Mouse (Mus musculus): ENCODE measurements around the gene Dab2ip.

Gene Dab2ip

DNA sequence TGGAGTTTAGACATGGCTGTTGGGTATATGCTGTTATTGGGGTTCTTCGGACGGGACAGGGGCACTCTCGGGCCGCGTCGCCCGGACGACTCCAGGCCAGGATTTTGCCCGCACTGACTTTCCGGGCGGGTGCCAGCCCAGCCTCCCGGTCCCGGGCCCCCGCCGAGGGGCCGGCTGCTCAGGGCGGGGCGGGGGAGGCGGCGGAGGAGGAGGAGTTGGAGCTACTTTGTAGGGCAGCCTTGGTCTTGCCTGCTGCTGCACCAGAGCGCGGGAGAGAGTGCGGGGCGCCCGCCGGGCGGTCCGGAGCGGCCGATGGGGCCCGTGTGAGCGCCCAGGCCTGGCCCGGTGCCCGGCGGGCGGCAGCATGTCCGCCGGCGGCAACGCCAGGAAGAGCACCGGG, 63.7 kb downstream of the Dab2ip start:
- in situ Hi-C loops (cut with MboI, MseI): no loop called here

DNA sequence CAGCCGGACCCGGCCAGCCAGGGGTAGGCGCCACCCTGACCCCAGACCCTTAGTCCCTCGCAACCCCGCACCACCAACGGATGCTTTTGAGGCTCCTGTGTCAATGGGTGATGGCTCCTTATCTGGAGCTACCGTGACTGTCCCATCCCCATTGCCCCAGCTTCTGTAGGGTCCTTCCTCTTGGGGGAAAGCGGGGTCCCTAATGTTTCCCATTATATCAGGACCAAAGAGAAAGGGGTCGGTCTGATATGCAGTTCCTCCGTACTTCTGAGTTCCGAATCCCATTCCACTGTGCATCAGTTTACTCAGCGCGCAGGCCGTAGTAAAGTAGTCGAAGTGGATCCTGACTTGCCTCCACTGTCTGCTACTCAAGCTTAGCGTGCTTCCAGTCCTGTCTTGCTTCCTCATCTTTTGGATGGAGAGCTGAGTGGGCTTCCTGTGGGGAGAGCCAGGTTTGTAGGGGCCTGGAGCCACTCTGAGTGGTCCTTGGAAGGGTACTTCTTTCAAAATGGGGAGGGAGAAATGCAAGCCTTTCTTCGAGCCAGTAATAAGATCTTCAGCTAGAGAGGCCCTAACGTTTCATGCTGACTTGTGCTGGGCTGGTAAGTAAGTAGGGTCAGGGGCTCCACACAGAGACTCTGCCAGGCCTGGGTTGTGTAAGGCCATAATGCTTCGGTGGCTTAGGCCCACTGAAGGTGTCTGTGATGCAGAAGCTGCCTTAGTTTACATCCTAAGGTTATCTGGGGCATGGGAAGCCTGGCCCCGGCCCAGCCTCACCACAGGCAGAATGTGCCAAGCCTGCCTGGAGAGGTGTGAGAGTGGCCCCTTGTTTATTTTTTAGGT, 64.4 kb downstream of the Dab2ip start:
- in situ Hi-C loops (cut with MboI, MseI): no loop called here

DNA sequence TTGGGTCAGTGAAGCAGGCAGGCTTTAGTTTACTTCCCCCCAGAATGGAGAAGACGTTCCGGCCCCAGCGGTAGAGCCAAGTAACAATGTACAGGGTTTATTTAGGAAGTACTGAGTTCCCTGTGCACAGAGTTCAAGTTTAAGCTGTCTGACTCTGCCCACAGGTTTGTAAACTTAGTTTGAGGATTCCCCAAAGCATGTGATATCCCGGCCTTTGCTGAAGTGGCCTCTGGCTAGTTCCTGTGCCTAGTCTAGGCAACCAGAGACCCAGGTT, 65.0 kb downstream of the Dab2ip start:
- in situ Hi-C loops (cut with MboI, MseI): no loop called here

DNA sequence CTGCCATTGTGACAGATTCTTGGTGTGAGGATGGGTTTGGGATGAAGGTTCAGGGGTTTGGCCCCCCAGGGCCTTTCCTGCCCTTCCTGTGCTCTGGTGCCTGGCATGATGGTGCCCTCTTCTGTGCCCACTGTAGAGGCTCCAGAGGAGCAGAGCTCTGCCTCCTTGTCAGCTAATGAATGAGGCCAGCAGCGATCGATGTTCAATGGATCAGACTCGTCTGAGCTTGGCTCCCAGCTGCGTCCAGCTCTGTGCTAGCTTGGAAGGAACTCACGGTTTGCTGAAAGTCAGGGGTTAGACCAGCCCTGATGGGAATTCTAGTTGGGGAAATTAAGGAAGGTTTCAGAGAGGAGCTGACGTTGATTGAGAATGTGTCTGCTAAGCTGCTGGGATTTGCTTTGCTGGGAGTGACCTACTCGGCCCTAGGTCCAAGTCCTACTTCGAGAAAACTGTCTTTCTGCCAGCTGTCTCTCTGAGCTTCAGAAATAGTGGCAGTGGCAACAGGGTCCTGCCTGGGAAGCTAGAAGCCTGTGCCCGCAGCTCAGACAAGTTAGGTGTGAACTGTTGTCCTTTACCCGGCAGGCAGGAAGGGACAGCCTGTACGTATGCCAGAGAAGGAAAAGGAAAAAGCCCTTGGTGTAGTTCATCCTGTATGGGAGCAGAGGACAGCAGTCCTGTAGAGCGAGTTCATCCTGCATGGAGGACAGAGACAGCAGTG, 65.5 kb downstream of the Dab2ip start:
- in situ Hi-C loops (cut with MboI, MseI): no loop called here

DNA sequence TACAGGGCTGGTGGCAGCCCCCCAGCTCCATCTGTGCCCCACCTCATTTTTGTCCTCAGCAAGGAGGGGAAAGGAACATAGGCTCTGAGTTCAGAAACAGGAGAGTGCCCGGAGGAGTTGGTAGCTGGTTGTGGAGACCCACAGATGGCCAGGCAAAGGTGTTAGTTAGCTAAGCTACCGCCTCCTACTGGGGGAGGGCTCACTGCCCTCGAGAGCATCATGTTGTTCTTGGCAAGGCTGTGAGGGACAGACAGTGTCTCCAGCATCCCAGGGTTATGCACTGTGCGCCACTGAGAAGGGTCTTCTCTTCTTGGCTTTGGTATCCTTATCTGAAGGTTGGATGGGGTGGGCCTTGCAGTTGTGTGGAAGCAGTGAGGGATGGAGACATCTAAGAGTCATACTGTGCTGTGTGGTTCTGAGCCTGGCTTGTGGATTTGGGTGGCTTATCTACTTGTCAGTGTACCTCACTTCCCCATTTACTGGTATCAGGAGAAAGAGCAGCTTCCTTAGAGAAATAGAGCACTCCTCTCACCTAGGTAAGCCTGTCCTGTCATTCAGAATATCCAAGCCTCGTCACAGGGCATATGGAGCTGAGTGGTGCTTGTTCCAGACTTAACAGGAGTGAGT, 66.4 kb downstream of the Dab2ip start:
- in situ Hi-C loops (cut with MboI, MseI): no loop called here

DNA sequence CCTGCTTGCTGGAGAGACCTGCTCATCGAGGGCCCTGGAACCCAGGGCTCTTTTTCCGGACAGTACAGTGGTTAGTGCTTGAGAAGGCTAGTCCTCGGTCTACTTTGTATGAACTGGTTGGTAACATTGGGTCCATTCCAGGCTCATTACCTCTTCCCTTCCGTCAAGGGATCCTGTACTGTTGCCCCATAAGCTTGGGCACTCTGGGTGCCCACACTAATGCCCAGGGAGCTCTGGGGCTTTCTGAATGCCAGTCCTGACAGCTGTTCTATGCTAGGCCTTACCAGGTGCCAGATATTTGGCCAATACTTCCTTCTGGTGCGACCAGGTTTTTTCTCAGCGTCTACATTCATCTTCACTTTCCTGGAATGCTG, 66.9 kb downstream of the Dab2ip start:
- in situ Hi-C loops (cut with MboI, MseI): no loop called here

DNA sequence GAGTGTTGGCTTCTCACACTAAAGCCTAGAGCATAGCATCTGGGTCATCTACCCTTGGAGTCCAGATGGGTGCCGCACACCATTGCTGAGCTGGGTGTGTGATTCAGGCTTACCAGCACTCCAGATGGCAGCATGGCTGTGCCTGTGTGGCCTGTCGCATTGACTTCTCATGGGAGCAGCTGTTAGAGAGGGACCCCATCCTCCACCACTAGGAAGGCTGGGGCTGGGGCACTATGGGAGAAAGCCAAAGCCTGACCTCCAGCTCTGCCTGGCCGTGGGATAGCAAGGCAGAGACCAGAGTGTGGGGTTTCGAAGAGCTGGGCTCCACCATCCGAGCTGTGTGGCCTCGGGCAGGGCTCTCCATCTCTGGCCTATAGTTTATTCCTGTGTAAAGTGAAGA, 67.5 kb downstream of the Dab2ip start:
- in situ Hi-C loops (cut with MboI, MseI): no loop called here

DNA sequence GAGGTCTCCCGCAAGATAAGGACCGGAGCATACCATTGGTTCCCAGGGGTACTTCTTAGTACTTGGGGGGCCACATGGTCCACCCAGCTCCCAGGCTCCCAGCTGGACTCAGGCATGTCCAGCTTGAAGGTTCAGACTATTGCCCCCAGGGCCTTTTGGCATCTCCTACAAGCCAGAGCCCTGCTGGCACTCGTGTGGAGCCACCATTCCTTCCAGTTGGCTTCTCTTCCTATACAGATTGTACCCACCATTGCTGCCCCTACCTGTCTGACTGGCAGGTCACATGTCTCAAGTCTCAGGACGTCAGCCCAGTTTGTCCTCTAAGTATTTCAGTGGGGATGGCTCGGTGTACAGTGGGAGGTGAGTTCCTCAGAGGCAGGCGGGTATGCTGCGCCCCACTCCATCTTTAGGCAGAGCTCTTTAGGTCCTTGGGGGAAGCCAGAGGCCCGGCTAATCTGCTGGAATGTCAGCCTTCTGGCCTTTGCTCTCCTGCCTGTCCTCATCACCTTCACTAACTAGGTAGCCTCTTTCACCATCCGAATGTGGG, 68.2 kb downstream of the Dab2ip start:
- in situ Hi-C loops (cut with MboI, MseI): no loop called here

DNA sequence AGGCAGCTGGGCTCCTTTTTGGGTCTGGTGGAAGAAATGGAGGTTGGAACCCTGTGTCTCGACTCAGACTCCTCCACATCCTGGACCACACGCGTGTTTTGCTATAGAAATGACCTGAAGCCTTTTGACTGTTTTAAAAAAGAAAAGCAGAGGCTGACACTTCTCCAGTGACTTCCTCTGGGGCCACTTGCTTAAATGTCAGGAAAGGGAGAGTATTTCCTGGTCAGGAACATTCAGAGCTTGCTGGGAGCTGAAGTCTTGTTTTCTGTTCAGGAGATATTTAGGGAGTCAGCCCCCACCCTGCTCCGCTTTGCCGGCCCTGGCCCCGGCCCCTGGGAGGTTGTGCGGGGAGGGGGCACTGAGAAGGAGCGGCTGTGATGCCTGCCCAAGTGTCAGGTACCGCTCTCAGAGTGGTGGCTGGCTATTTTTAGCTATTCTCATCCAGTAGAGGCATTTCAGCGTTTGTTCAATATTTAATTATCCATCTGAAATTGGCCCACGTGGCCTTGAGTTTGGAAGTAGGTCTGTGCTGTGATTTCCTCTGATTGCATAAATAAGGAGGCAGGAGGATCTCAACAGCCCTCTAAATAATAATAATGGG, 69.3 kb downstream of the Dab2ip start:
- in situ Hi-C loops (cut with MboI, MseI): no loop called here

DNA sequence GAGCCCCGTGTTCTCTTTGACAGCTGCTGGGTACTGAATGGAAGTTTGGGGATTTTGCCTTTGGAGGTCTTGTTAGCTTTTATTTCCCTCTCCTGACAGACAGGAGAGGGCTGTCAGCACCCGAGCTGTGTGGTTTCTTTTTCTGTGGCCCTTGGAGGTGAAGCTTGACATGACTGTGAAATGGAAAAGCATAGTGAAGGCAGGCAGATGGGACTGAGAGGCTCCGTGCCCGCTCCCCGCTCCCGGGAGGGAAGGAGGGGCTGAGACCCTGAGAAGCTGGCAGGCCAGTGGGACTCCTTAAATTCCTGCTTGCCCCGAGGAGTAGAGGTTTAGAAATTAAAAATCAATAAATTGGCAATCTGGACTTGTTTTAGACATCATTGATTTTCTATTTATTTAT, 70.0 kb downstream of the Dab2ip start:
- in situ Hi-C loops (cut with MboI, MseI): no loop called here

DNA sequence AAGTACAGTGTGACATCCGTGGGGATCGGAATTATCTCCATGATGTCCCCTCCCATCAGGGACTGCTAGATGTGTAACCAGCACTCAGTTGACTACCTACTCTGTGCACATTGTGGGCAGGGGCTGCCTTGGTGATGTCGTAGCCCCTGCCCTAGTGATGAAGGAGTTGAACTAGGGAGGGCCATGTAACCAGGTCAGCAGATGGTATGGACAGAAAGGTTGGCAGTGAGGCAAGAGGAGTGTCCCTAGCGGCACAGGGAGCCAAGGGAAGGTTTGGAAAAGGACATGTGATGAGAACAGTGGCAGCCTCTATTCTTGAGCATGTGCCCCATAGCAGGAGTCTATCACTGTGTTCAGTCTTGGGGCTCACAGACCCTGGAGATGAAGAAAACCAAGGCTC, 70.6 kb downstream of the Dab2ip start:
- in situ Hi-C loops (cut with MboI, MseI): no loop called here

DNA sequence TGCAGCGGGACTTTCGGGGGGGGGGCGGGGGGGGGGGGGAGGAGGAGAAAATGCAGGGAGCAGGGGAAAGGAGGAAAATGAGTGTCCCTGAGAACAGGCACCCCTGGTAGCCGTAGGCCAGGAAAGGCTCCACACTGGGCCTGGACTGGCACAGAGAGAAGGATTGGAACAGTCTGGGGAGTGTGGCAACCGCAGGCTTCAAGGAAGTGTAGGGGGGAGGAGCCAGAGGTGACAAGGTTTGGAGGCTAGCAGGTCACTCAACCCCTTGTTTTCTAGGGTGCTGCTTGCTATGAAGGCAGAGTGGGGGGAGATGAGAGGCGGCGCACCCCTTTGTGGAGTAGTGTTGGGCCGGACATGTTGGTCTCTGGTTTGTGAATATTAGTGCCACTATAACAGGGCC, 71.1 kb downstream of the Dab2ip start:
- in situ Hi-C loops (cut with MboI, MseI): no loop called here

DNA sequence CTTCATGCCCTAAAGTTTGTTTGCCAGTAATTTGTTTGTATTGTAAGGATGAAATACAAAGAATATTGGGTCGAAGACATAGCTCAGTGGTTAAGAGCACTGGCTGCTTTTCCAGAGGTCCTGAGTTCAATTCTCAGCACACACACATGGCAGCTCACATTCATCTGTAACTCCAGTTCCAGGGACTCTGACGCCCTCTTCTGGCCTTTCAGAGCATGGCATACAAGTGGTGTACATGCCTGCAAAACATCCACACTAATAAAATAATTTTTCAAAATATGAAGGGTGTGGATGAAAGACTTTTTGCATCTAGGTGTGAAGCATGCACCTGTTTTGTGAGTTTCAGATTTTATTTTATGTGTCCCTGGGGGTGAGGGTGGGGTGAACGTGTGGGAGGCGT, 75.3 kb downstream of the Dab2ip start:
- in situ Hi-C loops (cut with MboI, MseI): no loop called here

DNA sequence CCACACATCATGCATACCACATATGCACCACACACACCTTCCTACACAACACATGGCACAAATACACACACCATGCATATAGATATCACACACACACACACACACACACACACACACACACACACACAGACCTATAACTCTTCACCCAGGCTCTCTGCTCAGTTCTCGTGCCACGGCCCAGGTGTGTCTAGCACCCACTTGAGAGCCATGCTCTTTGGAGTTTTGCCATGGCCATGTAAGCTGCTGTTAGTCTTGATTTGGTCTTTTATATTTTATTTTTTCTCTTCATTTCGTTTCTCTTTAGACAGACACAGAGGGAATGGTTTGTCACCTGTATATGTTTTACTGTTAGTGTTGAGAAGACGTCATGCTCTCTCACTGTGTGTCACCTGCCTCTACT, 76.9 kb downstream of the Dab2ip start:
- in situ Hi-C loops (cut with MboI, MseI): no loop called here

DNA sequence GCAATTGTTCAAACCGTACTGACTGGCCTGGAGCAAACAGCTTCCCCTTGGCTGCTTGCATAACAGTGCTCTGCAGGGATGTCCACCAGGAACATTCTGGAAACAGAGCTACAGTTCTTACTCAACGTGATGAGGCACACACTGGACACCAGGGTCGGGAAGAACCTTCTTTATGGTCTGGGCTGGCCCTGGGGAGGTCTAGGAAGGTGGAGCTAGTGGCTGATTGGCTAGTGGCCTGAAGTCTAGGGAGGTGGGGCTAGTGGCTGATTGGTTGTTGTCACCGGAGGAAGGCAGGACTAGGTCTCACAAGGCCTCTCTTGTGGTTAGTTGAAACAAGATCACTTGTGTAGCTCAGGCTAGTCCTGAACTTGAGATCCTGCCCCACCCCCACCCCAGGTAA, 77.5 kb downstream of the Dab2ip start:
- in situ Hi-C loops (cut with MboI, MseI): no loop called here

DNA sequence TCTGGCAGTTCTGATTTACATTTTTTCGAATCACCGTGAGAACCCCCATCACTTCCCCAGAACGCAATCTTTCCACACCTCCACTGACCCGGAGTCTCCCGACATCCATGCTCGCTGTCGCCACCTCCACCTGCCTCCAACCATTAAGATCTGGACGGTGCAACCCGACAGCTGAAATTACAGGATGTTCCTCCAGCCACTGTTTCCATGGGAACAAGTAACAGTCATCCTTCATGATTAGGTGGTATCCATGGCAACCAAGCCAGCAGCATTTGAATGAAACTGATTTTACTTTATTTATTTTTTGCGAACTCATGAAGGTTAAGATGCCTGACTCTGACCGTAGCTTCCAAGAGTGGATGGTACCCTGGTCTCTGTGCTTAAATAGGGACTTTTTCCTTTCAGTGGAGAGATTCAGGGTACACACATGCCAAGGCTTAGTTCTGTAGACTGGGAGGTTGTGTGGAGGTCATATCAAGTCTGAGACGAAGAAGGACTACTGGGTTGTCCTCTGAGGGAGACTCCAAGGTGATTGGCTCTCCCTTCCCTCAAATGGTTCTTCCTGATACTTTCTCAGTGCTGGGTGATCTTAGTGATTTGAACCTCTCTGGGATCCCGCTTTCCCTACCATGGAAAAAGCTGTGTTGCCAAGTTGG, 79.9 kb downstream of the Dab2ip start:
- in situ Hi-C loops (cut with MboI, MseI): no loop called here

DNA sequence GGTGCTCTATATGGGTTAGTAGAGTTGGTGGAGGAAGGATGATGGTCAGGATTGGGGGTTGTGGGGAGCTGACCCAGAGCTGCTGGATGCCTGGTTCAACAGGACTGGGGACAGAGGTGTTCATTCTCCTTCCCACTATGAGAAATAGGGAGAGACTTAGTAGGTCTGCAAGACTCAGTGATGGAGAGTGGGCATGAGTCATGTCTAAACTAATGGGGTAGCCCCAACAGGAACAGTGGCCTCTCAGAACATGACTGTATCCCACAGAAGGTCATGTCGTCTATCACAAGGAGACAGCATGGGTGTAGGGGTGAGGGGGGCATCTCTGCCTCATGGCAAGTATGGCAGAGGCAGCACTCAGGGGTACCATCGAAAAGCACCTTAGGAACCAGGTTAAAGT, 81.7 kb downstream of the Dab2ip start:
- in situ Hi-C loops (cut with MboI, MseI): loop anchor here (10.0 kb wide), 1 partner anchor 1905 kb away; no protein-coding TSS in a partner anchor

DNA sequence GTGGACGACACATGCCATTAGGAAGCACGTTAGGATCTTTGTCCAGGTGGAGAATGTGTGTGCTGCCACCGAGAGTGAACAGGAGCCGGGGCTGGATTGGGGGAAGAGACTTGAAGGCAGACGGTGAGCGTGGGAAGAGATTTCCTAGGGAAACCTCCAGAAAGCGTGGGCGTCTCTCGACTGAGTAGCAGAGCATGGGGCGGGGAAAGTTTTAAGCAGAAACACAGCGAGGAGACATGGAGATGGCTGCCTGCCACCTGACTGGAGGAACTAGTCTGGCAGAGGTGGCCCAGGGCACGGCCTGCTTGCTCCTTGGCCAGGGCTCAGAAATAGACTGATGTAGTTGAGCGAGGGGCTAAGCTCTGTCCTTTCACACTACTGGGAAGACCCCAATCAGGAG, 82.5 kb downstream of the Dab2ip start:
- in situ Hi-C loops (cut with MboI, MseI): loop anchor here (10.0 kb wide), 1 partner anchor 1906 kb away; no protein-coding TSS in a partner anchor

DNA sequence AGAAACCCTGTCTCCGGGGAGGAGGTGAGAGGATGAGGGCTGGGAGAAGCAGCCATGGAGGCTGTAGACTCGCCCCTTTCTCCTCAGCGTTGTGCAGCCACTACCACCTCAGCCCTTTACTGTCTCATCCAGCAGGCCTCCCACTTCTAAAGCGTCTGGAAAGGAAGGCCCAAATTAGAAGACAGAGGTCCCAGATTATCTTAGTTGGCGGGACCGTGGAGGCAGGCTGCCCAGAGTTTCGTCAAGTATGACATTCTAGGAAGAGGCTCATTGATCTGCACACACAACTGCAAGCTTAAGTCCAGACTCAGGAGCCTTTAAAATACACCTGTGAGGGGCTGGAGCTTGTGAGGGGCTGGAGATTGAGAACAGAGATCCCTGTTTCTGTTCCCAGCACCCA, 84.2 kb downstream of the Dab2ip start:
- in situ Hi-C loops (cut with MboI, MseI): loop anchor here (10.0 kb wide), 1 partner anchor 1907 kb away; no protein-coding TSS in a partner anchor

DNA sequence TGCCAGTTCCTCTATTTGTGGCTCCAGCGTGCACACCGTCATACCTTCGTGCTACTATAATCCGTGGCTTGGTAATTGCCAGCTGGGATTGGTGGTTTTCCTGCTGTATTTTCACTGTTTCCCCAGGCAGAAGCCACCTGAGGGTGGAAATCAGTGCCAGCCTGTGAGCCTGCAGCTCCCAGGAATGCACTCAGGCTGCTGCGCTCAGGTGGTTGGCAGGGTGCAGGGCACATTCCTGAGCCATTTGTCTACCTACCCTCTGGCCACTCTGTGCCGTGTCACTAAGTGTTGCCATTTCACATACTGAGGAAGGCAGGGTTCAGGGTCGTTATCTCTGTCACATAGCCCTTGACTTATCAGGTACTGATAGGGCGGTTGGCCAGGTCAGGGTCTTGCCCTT, 88.5 kb downstream of the Dab2ip start:
- in situ Hi-C loops (cut with MboI, MseI): loop anchor here (5.0 to 10.0 kb wide), 2 partner anchors 261 to 1912 kb away; no protein-coding TSS in a partner anchor

DNA sequence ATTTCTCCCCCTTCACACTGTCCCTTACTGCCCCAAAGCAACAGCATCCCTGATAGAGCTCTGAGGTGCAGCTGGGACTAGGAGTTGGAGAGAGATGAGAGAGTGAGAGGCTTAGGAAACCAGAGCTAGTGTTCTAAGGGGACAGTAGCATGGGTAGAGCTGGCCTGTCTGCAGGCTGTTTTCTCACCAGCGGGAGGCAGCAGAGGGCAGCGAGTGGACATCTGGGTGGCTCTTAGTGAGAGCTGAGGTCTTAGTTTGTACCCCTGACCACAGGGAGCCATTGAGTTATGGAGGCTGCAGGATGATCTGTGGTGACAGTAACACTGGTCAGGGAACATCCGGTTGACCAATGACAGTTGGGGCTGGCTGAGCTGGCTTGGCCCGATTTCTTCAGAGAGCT, 91.6 kb downstream of the Dab2ip start:
- in situ Hi-C loops (cut with MboI, MseI): loop anchor here (5.0 to 10.0 kb wide), 2 partner anchors 258 to 1915 kb away; no protein-coding TSS in a partner anchor

Measured in T-helper 2 cell (primary cell).